In the genomic region with DNA sequence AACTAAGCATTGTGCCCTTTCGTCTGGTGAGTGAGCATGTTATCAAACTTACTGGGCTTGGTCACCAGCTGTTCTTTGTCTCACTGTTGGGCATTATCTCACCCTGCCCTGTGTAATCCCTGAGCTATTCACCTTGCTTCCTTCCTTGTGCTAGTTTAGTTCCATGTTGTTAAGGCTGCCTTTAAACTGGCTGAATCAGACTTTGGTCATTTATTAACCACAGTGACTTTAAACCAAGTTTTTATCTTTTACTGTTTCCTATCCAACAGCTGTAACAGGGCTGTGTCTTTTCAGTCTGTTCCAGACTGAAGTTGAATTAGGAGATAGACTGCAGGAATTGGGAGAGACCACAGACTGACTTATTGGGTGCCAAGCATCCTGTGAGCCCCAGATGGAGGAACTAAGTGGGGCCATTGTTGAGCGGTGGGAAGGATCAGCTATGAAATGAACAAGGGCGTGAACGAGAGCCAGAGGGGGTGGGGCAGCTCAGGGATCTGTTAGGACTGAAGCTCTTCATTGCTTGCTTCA, we compare ENCODE assay signal across 8 mouse cellular contexts. TPM values are rescaled to one million over a fixed set of nuclear protein-coding genes. Genes with fewer than 3 reads are reported as not detected.
DNase-seq lines count a peak whose midpoint lies in the region; ATAC-seq lines count a peak whose summit lies in the region.
"Had no signal": no experiment of that assay in that cellular context is flagged by ENCODE, and none has a peak within 500 bp of the region (broad histone marks: within the 10 kb centered on the region; RNA-seq: fewer than 3 reads in every experiment).

No protein-coding gene starts in this region.

- H3K27ac ChIP-seq in liver, embryonic 15.5 days (replicated peaks) = peak overlapping the region; percentile 65
- H3K27ac ChIP-seq: midbrain, embryonic 13.5 days had no signal

- peaks cover 27% of the 10 kb centered on the region for H3K4me1 ChIP-seq in liver, embryonic 15.5 days (replicated peaks)
- H3K4me1 ChIP-seq: midbrain, embryonic 13.5 days had no signal

- peak overlapping the region; percentile 32; the same call in 1 of the 2 replicates for H3K4me2 ChIP-seq in liver, embryonic 15.5 days
- H3K4me2 ChIP-seq: midbrain, embryonic 13.5 days had no signal

- H3K27me3 ChIP-seq in liver, embryonic 15.5 days = no peaks in the 10 kb centered on the region
- H3K27me3 ChIP-seq: midbrain, embryonic 13.5 days had no signal

- peak; percentile 22 for DNase-seq in Muller cell, postnatal 12 days (ENCODE audit: inconsistent ontology term)
- peak; percentile 37 to 56 for DNase-seq in heart, adult 9 months (ENCODE audit: low spot score in 2 of 2)
- peak; percentile 33 to 62 for DNase-seq in kidney, adult 8-10 months
- DNase-seq in layer of hippocampus, postnatal 14 days (ENCODE audit: low spot score in 2 of 2) = no peak
- no peak for DNase-seq in cerebellum, adult 18-20 months
- DNase-seq in layer of hippocampus, adult 9-10 months (ENCODE audit: low spot score) = no peak

- WGBS in liver, embryonic 15.5 days (ENCODE audit: insufficient replicate concordance) = 10% methylated on average over 4 of the region's 4 CpGs

- H3K36me3 ChIP-seq in liver, embryonic 15.5 days (replicated peaks) = 0 out of 2 replicates have a peak, but pooled peaks cover 4% of the 10 kb centered on the region

- ATAC-seq in liver, embryonic 15.5 days (ENCODE audit: insufficient read depth) = peak; percentile 56
- ATAC-seq: midbrain, embryonic 13.5 days had no signal

- H3K9ac ChIP-seq in liver, embryonic 15.5 days = no peak overlapping the region
- H3K9ac ChIP-seq: midbrain, embryonic 13.5 days had no signal

- H3K9me3 ChIP-seq in liver, embryonic 15.5 days (replicated peaks) = no peaks in the 10 kb centered on the region
- H3K9me3 ChIP-seq: midbrain, embryonic 13.5 days had no signal

- H3K4me3 ChIP-seq in liver, embryonic 15.5 days (replicated peaks) = no peak overlapping the region
- H3K4me3 ChIP-seq: midbrain, embryonic 13.5 days had no signal

RNA-seq across cellular contexts. Expression of gene Ttc33, which starts 10.7 kb away (rescaled TPM):
- polyA plus RNA-seq in liver, embryonic 15.5 days (2015; fragmentation: Nextera tagmentation; extraction: Ambion mirVana) = 13.5 and 15.7 TPM in 2 replicates
- total RNA-seq in layer of hippocampus, postnatal 14 days (2021) = 10 to 100 TPM; 53.2 to 64.4 TPM

RNA-seq across cellular contexts. Expression of gene Ptger4, which starts 47.9 kb away (rescaled TPM):
- 1.5 and 1.6 TPM in 2 replicates for polyA plus RNA-seq in liver, embryonic 15.5 days (2015; fragmentation: Nextera tagmentation; extraction: Ambion mirVana)
- 1 to 10 TPM in 1 of 2 experiments, under 1 TPM in 1; 0.74 to 1.1 TPM for total RNA-seq in layer of hippocampus, postnatal 14 days (2021)

RNA-seq across cellular contexts. Expression of gene Prkaa1, which starts 52.4 kb away (rescaled TPM):
- 11.4 and 12.2 TPM in 2 replicates for polyA plus RNA-seq in liver, embryonic 15.5 days (2015; fragmentation: Nextera tagmentation; extraction: Ambion mirVana)
- 10 to 100 TPM; 19.2 to 20.8 TPM for total RNA-seq in layer of hippocampus, postnatal 14 days (2021)

Comparison
In these comparisons a context has a peak if more than half of its experiments do, and no peak if none do; other contexts are left out.
1. DNase-seq: peak in Muller cell, postnatal 12 days (single experiment), heart, adult 9 months (2 of 2) and kidney, adult 8-10 months (2 of 2); none in layer of hippocampus, postnatal 14 days (0 of 2), cerebellum, adult 18-20 months (0 of 2) and layer of hippocampus, adult 9-10 months (single experiment).